Mouse (Mus musculus) intestine, embryonic 14.5 days (tissue): Measurements from ENCODE around the gene Ift80. TPM values are rescaled to one million over a fixed set of nuclear protein-coding genes. Genes with fewer than 3 reads are reported as not detected.
A peak's percentile ranks its signal among the peaks of the same experiment; 100 is the strongest.

Experiments used
- microRNA counts: library from miRNA; unstranded; fragments of <30 nt; microRNA quantifications from one replicate; lab custom pipeline; 2016
- microRNA-seq: library from miRNA; unstranded; fragments of <30 nt; microRNA quantifications from one replicate; pipeline ENCODE4, GENCODE M21; 2016
- polyA plus RNA-seq: library from polyadenylated mRNA; unstranded; fragments of >200 nt; fragmentation: Nextera tagmentation; extraction: Ambion mirVana; gene quantifications from 2 replicates; pipeline ENCODE4 v1.2.1, GENCODE M21; 2014

The Ift80 gene
- polyA plus RNA-seq, 1 experiment from 2014 or later: 12.5 TPM

MicroRNAs within 50 kb of the gene (microRNA counts, 519-probe panel; counts per million panel counts)
- microRNA mmu-miR-15b (lab: Ali Mortazavi, UCI): 5,633 counts per million, percentile 94 among the panel's probes with 10 or more counts

Small RNA genes within 50 kb of the gene (microRNA-seq; reads per million reads assigned to microRNA genes)
- 2,146 reads per million, percentile 84 among the genes with 10 or more reads in this experiment for gene Mir15b
- gene Mir16-2: 780 reads per million, percentile 76 among the genes with 10 or more reads in this experiment

Other genes with a start within 250 kb of the Ift80 start
- 1.2 and 2.0 TPM in 2 replicates for gene 1110032F04Rik, start 135.0 kb downstream of the Ift80 start, polyA plus RNA-seq
- gene Smc4, start 168 bp upstream of the Ift80 start, polyA plus RNA-seq: 135 and 149 TPM in 2 replicates
- 87.2 and 102 TPM in 2 replicates for gene Trim59, start 40.2 kb upstream of the Ift80 start, polyA plus RNA-seq
- gene Kpna4, start 122.5 kb upstream of the Ift80 start, polyA plus RNA-seq: 31.8 and 33.5 TPM in 2 replicates
- 3.8 and 4.0 TPM in 2 replicates for gene Arl14, start 217.8 kb upstream of the Ift80 start, polyA plus RNA-seq